Mouse (Mus musculus) kidney, postnatal 14 days (tissue): ENCODE results near the gene Tenm4.

Experiments used
- DNase-seq: peaks from one replicate; pipeline ENCODE4 v3.0.0; 2022; ENCODE audit warnings: mixed read lengths

Gene Tenm4

DNA sequence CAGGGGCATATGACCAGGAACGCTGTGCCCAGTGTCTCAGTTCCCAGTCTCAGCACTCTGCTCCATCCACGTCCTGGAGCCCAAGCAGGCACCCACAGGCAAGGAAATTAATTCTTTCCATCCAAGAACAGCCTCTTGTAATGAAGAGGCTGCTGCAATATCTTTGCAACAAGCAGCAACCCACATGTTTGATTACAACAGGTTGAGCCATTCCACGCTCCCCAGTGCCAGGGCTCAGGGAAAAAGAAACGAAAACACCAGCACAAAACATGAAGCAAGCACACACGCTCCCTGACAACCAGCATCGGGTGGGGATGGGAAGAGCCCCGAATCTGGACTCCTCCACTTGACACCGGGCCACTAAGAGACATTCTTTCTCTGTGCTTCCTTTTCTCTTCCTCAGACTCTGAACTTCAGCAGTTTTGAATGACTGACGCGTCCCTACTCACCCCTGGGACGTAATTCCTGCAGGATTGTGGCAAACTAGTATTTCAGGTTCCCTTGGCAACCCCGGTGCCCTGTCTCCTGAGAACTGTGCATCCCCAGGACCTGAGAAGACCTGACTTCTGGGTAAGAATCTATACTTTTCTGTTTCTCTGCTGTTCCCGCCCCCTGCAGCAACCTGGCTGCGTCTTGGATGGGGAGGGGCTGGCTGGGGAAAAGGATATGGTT is at the start of gene Tenm4:
TSS of gene Tenm4 (plus strand) at position 323 of the 672 bp plus-strand sequence.
- no peak for DNase-seq

DNA sequence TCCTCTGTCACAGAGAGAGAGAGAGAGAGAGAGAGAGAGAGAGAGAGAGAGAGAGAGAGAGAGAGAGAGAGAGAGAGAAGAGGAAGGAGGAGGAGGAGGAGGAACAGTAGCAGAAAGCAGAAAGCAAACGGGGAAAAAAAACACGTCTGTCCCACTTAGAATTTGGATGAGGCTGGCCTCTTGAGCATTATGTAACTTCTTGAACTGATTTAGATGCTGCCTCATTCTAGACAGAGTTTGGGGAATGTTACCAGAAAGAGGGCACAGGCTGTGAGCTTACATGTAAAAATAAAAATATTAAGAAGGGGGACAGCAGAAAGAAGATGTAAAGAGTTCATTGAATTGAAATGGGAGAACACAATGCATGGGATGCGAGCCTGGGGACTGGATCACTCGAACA is 40.3 kb upstream of the Tenm4 start:
- no peak for DNase-seq

GRCm38 (mm10) chr7:96131175-96131574 is 39.9 kb upstream of the Tenm4 start:
- no peak for DNase-seq

GRCm38 (mm10) chr7:96136497-96136961 is 34.5 kb upstream of the Tenm4 start:
- DNase-seq: peak; percentile 60

DNA sequence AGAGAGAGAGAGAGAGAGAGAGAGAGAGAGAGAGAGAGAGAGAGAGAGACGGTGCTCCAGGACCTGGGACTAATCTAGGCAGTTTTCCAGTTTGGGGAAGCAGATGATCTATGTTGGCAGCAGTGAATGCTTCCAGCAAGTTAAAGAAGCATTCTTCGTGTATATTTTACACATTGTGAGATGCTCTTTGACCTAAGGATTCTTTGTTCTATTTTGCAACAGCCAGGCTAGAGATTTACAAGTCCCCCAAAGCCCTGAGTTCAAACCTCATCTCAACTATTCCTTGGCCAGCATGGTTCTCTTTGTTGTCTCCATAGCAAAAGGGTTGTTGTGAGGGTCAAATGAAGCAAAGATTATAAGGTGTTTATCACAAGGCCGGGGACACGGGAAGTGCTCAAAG is 29.2 kb upstream of the Tenm4 start:
- no peak for DNase-seq

- peak; percentile 48 for DNase-seq
These were observed 28.0 kb upstream of the Tenm4 start for GRCm38 (mm10) chr7:96142973-96143596.

GRCm38 (mm10) chr7:96147436-96147835 is 23.6 kb upstream of the Tenm4 start:
- no peak for DNase-seq

- DNase-seq: no peak
These were observed 22.9 kb upstream of the Tenm4 start for GRCm38 (mm10) chr7:96148191-96148590.

- DNase-seq: peak; percentile 56
These were observed 19.8 kb upstream of the Tenm4 start for GRCm38 (mm10) chr7:96151277-96151676.

- DNase-seq: no peak
These were observed 19.1 kb upstream of the Tenm4 start for GRCm38 (mm10) chr7:96151961-96152360.

GRCm38 (mm10) chr7:96152431-96152830 is 18.6 kb upstream of the Tenm4 start:
- DNase-seq: no peak

DNA sequence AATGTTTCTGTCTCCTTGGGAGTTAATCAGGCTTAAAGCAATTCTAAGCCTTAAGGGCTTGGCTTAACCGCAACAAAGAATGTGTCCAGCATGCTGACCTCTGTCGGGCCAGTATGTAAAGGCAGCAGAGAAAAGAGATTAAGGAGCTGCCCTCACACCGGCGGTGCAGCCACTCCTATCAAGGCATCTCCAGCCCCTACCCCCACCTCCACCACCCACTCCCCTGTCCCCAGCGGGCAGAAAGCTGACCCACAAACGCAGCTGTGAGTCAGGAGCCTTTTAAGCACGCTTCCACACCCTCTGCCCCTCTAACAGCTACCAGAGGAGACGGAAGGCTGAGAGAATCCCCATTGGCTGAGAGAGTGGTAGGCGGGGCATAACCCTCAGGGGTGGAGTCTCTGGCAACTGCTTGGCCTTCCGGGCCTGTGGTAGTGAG is 18.1 kb upstream of the Tenm4 start:
- DNase-seq: peak; percentile 60

DNA sequence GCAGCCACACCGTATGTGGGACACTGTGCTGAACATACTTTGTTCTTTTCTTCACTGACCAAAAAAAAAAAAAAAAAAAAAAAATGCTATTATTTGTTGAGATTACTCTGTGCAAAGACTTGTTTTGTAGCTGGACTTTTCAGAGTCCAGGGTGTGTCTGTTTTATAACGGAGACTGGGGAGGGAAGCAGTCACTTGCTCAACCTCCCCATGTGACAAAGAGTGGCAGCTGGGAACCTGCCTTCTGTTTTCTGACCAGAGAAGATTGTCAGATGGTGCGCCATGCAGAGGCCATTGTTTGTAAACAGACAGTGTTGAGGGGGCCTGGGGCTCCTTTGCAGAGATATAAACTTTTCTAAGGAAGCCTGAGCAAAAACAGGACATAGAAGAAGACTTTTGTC is 17.0 kb upstream of the Tenm4 start:
- DNase-seq: no peak

DNA sequence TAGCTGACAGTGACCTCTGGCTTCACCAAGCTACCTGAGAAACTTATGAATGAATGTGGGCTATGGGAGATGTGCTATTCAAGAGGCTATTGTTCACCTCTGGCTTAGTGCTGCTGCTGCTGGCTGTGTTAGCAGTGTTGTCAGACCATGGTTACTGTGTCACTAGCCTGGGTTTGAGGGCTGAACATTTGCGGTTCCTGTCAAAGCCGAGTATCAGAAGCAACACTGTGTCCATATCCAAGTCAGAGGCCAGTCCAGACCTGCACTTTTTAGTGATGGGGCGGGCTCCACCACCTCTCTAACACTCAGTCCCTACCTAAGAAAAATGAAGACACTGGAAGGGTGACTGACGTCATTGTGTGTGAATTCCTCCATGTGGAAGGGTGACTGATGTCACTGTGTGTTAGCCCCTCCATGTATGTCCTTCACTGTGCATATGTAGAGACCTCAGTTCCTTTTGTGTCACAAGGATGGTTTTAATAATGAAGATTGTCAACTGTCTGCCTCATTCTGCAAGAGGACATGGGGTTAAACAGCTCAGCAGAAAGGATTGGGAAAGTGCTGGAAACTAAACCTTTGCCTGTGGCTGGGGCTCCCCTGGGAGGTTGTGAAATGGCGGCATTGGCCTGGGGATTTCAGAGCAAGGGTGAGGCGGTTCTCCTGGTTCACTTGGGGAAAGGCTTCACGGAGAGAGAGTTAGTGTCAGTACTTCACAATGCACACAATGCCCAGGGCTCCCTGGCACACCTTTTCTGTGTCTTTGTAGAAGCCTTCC is 14.4 kb upstream of the Tenm4 start:
- DNase-seq: no peak

GRCm38 (mm10) chr7:96164141-96164540 is 6.9 kb upstream of the Tenm4 start:
- no peak for DNase-seq

DNA sequence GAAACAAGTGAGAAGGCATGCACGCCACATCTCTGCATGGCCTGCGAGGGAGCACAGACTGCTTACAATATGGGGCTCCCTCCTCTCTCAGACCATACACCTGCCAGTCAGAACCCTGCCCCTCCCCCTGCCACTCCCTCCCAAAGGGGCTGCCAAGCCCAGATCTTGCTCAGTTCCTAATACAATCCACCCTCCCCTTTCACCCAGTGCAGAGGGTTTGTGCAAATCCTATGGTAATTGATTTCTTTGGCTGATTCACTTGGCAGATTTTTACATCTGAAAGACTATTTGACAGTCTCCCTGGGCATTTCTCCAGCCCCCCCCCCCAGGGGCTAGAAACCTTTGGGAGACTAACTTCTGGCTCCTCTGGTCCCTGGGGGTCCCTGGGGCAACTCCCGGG is 2.1 kb upstream of the Tenm4 start:
- DNase-seq: no peak

DNA sequence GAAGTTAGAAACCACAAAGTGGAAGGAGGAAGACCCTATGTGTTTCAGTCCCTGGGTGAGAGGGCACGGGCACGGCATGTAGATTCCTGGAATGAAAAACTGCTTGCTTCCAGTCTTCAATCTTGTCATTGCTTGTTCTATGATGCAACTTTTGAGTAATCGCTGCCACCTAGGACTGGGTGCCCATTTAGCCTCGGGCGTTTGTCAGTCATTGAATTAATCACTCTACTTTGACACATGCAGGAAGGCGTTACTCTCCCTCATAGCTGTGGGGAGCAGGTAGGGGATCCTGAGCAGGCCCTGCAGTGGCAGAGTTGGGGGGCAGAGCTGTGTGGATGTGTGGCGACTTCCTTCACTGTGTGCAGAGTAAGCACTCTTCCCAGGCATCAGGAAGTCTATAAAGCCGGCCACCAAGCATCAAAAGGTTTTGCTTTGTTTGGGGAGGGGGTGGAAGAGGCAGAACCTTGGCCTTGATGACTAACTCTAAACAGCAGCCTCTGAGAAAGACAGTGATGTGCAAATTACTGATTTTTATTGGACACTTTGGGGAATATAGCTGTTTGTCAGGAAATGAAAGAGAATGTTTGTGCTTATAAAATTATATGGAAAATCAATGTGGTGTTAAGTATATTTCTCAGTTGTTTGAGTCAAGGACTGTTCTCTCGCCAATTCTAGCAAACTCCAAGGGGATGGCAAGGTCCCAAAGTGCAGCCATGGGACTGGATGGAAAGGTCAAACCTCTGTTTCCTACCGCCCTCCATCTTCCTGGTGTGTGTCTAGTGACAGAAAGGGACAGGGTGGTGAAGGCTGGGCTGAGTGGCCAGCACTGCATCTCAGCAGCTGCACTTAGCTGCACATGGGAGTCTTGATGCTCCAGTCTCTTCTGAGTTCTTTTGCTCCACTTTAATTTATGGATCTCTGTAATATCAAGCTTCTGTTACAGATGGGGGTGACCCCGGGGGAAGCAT is 834 bp downstream of the Tenm4 start:
- DNase-seq: no peak

DNA sequence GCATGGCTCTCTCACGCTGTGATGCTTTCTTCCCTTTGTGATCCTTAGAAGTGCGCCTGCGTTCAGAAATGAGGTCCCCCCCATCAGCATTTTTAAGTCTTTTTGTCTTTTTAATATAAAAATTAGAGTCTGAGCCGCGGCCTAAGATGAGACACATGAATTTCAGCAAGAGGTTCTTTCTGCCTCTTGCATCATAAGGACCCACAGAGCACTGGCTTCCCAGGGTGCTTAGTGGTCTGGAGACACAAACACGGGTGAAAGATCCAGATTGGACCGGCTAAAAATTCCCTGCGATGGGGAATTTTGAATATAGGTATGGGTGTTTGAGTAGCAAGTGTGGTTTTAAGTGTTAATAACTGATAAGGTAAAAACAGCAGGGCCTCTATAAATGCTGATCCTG is 5.7 kb downstream of the Tenm4 start:
- no peak for DNase-seq

- no peak for DNase-seq
These were observed 10.7 kb downstream of the Tenm4 start for GRCm38 (mm10) chr7:96181751-96182150.

DNA sequence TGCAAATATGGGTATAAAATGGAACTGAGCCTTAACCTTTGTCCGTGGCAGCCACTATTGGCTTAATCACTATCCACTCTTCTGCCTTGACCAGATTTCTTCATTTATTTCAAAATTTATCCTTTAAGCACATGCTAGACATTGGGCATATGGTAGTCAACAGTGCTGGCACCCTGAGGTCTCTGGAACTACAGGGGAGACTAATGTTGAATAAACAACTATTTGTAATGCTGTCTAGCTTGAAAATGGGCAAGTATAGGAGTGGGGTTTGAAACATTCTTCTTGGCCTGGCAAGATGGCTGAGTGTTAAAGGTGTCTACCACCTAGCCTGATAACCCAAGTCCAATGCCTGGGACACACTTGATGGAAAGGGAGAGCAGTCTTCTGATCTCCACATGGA is 12.1 kb downstream of the Tenm4 start:
- DNase-seq: no peak

GRCm38 (mm10) chr7:96185411-96185810 is 14.4 kb downstream of the Tenm4 start:
- DNase-seq: no peak

DNA sequence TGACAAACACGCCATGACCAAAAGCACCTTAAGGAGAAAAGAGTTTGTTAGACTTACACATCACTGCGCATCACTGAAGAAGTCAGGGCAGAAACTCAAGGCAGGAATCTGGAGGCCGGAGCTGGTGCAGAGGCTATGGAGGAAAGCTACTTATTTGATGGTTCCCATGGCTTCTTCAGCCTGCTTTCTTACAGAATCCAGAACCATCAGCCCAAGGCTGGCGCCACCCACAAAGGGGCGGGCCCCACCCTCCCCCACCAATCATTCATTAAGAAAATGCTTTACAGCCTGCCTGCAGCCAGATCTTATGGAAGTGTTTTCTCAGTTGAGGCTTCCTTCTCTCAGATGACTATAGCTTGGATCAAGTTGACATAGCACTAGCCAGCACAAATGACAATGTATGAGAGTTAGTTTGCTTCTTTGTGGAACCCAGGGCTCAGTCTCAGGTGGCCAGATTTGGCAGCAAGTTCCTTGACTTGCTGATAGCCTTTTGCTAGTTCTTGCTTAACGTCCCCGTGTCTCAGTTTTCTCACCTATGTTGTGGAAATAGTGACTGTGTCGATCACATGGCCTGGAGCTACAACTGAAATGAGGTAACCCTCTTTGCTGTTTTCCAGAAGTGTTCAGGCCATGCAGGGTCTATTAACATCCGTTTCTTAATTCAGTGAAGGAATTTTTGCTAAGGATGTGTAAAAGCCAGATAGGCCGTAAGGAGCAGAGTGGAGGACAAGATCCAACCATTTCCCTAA is 32.9 kb downstream of the Tenm4 start:
- no peak for DNase-seq
